Mouse (Mus musculus): ENCODE measurements around the gene Olfr985. TPM values are rescaled to one million over a fixed set of nuclear protein-coding genes. Genes with fewer than 3 reads are reported as not detected.

Gene Olfr985
- not detected for total RNA-seq (2021)

DNA sequence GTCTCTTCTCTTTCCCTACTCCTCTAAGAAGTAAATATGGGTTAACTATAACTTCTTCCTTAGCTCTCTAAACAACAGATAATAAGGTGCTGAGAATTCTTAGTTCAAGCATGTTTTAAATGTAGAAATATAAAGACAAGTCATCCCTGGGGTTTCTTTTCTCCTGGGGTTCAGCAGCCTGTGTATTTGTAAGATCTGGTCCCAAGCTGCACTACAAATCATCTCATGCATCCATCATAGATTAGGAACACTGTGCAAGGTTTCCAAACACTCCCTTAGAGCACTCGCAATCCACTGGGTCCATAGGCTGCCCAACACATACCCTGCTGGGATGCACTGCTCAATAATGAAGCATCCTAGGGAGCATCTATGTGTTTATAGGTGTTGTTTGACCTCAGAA, at the start of gene Olfr985:
Gene Olfr985 (minus strand): TSS at position 101 of the 400 bp plus-strand sequence.
- no peak for DNase-seq

DNA sequence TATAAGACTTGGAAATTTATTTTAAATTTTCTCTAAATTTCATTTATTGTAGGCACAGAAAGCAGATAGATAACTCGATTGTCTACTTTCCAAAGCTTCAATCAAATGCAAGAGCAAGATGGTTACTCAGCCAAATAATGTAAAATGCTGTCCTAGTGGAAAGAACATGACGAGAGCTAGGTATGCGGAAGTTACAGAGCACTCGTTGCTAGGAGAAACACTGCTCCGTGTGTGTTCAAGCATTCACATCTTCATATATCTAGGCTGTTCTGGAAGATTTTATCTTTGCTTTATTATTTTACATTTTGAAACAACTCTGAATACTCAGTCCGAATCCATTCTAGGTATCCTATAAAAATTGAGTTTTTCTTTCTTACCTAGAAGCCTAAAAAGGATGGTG, 47.0 kb upstream of the Olfr985 start:
- DNase-seq, result no peak

DNA sequence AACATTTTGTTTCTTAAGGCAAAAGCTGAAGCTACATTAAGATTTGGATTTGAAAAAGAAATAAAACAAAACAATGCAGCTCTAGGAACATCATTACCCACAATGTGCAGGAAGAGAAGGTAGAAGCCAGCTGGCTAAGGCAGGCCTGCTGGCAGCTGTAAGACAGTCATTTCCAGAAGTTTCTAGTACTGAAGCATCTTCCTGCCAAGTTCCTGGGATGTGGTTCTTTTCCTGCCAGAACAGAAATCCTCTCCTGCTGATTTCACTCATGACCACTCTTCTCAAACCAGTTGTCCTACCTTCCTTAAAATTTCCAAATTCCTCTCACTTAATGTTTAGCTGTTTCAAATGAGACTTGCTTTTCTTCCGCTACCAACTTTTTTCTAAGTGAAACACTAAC, 36.5 kb upstream of the Olfr985 start:
- DNase-seq, result no peak

DNA sequence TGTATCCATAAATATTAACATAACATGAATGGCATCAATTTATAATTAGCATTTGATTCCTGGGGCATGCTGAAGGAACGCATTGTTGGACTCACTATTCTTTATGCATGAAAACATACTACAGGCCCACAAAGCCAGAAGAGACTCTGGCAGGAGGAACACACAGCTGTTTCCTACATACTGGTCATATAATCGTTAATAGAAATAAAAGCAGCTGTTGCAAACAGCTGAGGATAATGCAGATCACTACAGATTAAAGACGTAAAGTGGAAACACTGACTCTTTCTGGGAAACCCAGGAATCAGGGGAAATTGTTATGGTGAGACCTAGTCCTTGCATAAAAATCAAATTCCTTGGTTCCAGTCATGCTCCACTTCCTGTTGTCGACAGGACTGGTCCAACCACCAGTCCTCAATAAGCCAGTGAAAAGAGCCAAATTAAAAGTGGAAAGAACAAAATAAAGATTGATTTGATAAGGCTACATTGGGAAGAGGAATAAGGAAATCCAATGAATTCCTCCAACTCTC, 25.2 kb upstream of the Olfr985 start:
- no peak for DNase-seq

DNA sequence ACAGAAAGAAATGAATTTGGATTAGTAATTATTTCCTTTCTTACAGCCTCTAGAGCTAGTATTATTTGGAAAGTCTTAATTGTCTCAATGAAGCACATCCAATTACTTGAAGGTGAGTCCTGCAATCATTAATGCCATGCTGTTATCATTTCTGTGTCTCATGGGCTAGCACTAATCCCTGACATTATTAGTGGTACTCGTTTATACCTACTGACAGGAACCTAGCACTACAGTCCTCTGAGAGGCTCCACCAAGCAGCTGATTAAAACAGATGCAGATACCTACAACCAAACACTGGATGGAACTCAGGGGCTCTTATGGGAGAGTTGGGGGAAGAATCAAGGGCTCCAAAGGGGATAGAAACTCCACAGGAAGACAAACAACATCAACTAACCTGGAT, 11.6 kb upstream of the Olfr985 start:
- DNase-seq, result no peak

DNA sequence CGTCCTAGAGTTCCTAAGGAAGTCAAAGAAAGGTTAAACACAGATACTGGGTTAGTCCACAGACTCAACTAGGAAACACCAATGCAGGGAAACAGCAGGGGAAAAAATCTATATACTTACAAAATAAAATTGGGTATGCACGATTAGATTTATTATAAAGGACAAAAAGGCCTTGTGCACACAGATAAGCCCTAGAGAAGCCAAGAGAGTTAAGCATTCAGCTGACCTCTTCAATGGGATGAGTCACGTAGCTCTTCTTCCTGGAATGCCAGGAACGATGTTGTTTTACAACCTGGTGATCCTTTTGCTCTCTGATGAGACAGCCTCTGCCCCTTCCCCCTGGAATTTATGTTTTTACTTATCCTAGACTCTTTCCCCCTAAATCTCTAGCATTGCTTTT, 9.5 kb upstream of the Olfr985 start:
- DNase-seq, result no peak

DNA sequence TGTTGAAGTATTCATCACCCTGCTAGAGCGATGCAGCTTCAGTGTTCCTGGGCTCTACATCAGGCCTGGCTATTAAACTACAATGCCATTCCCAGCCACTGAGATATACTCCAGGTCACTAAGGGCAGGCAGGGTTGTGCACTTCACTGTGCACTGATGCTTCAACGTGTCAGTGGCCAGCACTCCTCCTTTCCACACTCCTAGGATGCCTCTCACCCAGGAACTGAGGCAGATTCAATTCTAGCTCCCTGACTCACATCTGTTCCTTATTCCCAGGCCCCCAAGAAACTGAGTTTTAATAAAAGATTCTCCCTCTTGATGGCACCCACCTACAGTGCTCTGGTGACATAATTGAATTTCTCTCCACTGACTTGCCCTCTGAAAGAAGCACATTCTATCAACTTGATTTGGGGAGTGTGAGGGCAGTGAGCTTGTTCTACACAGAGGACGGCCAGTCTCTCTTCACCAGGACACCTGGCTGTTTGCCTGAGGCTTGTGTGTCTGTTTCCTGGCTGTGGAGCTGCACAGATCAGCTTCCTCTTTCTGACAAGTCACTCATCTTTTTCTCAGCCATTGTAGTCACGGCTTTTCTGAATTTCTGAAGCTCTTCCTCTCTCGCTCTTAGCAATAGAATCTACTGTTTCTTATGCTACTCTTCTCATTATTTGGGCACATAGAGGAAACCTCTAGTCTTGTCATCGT, 7.2 kb upstream of the Olfr985 start:
- DNase-seq, result no peak

DNA sequence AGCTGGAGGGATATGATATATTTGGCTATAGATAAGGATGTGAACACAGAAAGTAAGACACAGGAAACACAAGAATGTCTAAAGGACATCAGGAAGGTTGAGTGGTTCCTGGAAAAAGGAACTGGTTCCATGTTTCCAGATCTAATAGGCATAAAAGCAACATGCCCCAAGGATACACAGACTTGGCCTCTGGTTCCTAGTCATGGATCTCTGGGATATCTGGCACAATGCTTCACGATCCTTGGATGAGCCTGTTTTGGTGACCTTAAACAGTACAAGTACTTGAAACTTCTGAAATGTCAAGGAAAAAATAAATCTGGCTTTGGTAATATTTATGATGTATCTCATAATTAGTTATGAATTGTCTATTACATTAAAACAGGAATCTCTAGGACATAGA, 572 bp upstream of the Olfr985 start:
- DNase-seq, result no peak

DNA sequence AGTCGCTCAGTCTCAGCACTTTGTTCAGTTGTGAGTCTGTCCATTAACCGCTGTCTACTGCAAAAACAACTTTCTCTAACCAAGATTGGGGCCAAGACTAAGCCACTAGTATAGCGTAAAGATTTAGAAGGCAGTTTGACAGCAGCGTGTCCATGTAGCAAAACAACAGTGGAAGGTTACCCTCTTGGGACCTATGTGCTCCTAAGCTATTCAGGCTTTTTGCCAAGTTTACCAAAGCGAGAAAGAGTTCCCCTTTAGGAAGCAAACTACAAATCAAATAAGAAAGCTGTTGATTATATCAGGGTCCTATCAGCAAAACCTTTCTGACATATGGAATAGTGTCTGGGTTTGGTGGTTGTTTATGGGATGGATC, 12.7 kb downstream of the Olfr985 start:
- DNase-seq, result no peak

DNA sequence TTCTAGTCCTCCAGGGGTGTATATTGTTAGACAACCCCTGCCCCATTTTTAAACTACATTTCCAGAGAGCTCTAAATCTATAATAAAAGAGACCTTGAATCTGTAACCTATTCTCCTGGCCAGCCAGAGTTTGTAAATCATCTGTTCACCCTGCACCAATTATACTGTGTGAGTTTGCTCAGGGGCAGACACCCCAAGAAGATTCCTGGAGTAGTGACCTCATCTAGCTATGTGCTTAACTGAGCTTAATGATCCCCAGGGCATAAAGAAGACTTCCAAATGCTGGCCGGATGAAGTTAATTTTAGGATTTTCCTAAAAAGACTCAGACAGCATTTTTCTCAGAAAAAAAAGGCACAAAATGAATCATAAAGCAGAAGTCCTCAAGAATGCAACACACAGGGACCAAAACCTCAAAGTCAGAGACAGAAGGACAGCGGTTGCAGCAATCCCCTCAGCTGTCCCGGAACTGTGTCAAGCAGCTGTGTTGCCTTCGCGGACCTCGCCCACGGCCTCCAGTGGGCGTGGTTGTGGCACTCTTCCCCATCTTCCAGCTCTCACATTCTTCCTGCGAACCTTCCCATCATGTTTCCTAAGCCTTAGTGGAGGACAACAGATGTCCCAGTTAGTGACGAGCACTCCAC, 13.2 kb downstream of the Olfr985 start:
- no peak for DNase-seq

DNA sequence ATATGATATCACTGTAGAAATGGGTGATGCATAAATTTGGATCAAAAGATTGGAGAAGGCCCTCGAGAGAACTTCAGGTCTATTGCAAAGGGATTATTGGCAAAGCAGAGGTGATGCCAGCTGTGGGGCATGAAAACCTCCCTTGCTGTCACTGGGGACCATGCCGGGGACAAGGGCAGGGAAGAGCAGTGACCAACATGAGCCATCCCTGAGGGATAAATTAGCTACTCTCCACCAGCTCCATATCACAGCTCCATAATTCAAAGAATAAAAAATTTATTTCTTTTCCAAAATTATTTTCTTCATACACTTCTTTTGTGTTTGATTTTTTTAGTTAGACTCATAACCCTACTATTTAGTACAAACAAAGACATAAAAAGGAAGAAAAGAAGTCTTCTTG, 15.9 kb downstream of the Olfr985 start, which contains the start of gene Olfr984:
Gene Olfr984 (minus strand): TSS at position 101 of the 400 bp plus-strand sequence.
- DNase-seq, result no peak

DNA sequence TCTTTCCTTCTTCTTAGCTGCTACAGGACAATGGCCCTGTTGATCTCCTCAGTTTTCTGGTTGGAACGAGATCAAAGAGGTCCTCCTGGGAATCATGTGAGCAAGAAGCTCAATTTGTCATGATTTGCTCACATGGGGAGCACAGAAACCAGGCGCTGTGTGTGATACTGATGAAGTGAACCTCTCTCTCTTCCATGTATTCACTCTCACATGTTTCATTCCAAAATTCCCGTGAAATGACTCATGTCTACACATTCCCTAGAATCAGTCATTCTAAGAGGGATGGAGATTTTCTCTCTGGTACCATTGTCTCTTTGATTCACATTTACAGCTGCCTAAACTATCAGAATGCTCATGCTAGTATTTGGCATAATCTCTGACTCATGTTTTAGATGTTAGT, 35.2 kb downstream of the Olfr985 start:
- no peak for DNase-seq

DNA sequence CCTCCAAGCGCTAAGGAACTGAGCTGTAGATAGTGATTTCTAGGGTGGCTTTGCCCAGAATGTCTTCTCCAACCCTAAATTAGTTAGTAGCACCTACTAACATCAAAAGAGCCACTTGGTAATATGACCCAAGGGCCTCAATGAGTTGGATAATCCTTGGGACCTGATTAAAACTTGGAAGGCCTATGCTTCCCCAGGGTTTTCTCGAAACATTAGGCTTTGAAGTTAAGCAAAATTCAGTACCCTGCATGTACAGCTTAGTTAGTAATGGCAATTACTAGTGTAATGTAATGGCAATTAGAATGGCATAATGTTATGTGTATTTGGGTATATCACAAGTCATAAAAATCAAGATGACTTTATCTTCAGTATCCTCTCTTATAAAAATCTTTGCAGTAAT, 36.5 kb downstream of the Olfr985 start, which contains the start of gene Olfr983:
Gene Olfr983 (minus strand): TSS at position 101 of the 400 bp plus-strand sequence.
- no peak for DNase-seq

Other genes starting within 250 kb of the Olfr985 start
- gene Olfr229, start 222.8 kb downstream of the Olfr985 start, total RNA-seq (2021), result not detected
- gene Olfr974, start 192.7 kb downstream of the Olfr985 start, total RNA-seq (2021), result not detected
- gene Olfr975, start 178.1 kb downstream of the Olfr985 start, total RNA-seq (2021), result not detected
- not detected for gene Olfr976, start 169.1 kb downstream of the Olfr985 start, total RNA-seq (2021)
- gene Olfr978, start 138.1 kb downstream of the Olfr985 start, total RNA-seq (2021), result not detected
- not detected for gene Olfr979, start 126.7 kb downstream of the Olfr985 start, total RNA-seq (2021)
- not detected for gene Olfr980, start 120.6 kb downstream of the Olfr985 start, total RNA-seq (2021)
- not detected for gene Olfr981, start 108.7 kb downstream of the Olfr985 start, total RNA-seq (2021)
- gene Olfr982, start 56.4 kb downstream of the Olfr985 start, total RNA-seq (2021), result not detected
- gene Olfr983, start 36.6 kb downstream of the Olfr985 start, total RNA-seq (2021), result not detected
- not detected for gene Olfr984, start 16.0 kb downstream of the Olfr985 start, total RNA-seq (2021)
- not detected for gene Tmem225, start 17.9 kb upstream of the Olfr985 start, total RNA-seq (2021)
- not detected for gene Olfr986, start 50.7 kb upstream of the Olfr985 start, total RNA-seq (2021)
- gene Zfp202, start 62.1 kb upstream of the Olfr985 start, total RNA-seq (2021), result 1 to 10 TPM; 3.7 to 4.2 TPM
- 100 to 1,000 TPM; 249 to 260 TPM for gene Scn3b, start 139.0 kb upstream of the Olfr985 start, total RNA-seq (2021)

All from layer of hippocampus, postnatal 36 days (tissue).